Mouse (Mus musculus) layer of hippocampus, adult 11-12 months (tissue): ENCODE measurements at regions not wholly inside any gene's neighbourhood (a gene's known extent, or its start where the extent isn't known, plus 50 kb on each side); places are given as distances from the start of the nearest gene placed in this dataset.
"Not testable (repeated sequence)": the region's sequence is repeated elsewhere in the genome, so short reads cannot be mapped to it uniquely, and the experiment has no call there.

Experiments
- DNase-seq: peaks from one replicate; pipeline ENCODE4 v3.0.0; 2022; ENCODE audit warnings: low spot score

DNA sequence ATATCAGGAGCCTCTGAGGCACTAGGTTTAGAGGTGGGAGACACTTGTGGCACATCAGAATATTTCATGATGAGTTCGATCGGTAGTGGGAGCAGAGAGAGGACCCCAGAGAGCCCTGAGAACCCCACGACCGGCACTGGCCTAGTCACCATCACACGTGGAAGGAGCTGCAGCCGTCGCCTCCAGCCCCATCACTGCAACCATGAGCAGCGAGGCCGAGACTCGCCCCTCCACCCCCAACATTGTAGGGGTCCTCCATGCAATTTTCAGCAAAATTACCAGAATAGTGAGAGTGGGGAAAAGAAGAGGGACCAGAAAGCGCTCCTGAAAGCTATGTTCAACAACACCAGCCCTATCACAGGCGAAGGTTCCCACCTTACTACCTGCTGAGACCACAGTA, 297.0 kb downstream of the Edem1 start:
- DNase-seq = no peak

DNA sequence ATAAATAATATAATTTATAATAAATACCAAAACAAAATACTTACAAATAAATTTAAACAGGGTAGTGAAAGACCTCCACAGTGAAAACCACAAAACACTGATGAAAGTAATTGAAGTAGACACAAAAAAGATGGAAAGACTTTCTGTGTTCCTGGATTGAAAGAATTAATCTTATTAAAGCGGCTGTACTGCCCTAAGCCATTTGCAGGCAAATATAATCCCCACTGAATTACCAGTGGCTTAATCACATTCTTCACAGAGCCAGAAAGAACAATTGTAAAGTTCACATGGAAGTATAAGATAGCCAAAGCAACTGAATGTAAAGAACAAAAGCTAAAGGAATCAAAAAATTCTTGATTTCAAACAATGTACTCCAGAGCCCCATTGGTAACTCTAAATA, 298.8 kb downstream of the Edem1 start:
- DNase-seq = no peak

DNA sequence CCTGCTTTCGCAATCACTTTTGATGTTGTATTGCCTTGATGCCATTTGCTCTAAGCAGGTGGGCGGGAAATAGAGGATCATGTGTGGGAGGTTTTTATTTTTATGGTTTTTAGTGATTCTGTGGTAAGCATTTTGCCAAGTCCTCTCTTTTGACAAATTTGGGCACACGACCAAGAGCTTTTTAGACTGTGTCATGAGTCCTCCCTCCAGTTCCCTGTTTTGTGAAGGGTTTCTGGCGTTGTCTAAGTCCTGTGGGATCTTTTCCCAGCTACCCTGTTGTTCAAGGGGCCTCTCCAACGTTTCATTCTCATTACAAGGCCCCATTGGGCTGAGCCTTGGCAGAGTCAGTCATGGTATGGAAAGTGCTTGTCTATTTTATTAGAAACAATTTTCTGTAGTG, 317.7 kb downstream of the Edem1 start:
- peak; percentile 60 for DNase-seq

DNA sequence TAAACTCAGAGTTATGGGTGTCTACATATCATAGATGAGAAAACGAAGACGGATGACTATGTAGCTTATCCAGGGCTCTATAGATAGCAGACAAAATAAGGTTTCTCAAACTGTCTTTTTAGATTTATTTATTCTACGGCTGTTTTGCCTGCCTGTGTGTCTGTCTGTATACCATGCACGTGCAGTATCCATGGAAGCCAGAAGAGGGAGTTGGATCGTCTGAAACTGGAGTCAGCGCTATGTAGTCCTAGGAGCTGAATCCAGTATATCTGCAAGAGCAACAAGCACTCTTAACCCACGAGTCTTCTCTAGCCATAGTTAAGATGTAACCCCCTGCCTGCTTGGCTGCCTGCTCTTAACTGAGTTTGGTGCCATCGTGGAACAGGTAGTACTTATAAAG, 320.6 kb downstream of the Edem1 start:
- no peak for DNase-seq

DNA sequence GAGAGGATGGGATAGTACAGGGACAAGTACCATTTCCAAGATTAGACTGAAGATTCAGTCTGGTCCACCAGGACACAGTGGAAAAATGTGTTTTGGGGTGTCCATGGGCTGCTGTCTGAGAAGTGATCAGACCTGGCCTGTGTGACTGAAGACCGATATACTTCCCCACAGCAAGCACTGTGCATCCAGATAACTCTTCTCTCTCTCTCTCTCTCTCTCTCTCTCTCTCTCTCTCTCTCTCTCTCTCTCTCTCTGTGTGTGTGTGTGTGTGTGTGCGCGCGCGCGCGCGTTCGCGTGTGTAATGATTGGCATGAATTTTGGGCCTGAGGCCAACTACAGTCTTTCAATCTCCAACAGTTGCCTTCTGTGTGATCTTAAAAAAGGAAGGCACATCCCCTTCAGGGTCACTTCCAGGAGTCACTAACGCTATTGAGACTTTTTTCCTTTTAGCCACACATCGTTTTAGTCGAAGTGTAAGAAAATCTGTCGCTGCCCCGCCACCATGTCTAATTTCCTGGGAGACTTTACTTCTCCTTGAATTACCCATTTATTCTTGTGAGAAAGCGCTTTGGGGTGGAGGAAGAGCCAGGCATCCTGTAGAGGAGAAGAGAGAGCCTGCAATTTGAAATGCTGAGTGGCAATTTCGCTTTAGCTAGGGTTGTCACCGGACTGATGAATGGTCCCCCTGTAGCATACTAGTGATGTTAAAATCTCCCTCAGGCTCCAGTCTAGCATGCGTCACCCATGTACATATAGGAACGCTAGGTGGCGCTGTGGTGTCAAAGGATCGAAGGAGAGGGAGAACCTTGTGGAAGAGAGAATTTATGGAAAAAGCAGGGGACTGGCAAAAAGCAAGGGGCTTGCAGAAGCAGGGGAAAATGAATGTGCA, 321.8 kb downstream of the Edem1 start:
- DNase-seq = peak; percentile 92

DNA sequence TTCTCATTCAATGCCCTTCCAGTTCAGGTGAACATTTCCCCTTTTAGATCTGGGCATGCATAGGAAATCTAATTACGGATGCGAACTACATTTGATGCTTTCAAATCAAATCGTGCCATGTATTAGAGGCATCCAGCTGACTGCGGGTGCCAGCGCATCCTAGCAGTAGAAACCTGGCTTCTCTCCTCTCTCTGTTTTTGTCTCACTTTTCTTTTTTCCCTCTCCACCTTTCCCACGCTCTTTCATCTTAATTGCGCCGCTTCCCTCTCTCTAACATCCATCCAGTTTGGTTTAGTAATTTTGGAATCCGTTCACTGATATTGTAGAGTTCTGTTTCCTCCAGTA, 322.4 kb downstream of the Edem1 start:
- DNase-seq = no peak

DNA sequence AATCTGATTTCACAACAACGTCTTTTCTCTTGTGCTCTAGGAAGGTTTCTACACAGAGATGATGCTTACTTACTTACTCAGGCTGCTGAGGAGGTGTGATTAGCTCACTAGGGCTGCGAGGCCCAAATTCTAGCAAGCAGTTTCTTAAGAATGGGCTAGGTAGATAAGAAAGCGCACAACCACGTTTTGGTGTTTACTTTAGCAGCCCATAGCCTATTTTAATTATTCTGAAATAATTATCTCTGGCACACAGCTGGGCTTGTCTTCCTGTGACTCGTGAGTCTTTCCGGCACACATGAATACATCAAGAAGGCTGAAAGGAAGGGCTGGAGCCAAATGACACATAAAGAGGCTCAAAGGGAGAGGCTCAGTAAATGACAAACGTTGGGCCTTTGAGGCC, 325.2 kb downstream of the Edem1 start:
- no peak for DNase-seq

DNA sequence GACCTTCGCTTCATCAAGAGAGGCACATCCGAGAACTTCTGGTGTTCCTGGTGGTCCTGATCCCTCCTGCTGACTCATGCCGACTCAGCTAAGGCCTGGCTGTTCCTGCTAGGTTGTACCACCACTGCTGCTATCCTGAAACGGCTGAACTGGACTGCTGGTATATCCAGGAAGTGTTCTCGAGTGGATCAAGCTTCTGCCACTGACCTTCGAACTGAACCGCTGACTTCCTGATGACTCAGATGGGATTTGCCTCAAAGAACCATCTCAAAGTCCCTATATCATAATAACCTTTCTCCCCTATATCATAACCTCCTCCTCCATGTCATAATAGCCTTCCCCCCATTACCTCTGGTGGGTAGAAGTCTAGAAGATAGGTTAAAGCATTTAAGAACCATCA, 331.1 kb downstream of the Edem1 start:
- DNase-seq = no peak

DNA sequence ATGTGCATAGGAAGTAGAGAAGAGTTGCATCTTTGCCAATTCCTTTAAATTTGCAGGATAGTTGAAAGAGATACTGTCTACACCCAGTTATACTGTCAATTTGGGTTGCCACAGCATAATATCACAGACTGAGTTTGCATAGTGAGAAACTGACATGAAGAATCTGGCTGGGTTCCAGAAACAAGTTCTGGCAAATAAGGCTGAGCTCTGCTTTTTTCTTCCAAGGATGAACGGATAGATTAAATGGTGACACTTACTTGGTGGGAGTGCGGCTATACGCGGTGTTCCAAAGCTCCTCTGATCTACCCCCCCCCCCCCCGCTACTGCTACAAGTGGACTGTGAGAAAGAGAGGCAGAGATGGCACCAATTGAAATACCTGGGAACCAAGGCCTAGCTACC, 339.0 kb downstream of the Edem1 start:
- no peak for DNase-seq

DNA sequence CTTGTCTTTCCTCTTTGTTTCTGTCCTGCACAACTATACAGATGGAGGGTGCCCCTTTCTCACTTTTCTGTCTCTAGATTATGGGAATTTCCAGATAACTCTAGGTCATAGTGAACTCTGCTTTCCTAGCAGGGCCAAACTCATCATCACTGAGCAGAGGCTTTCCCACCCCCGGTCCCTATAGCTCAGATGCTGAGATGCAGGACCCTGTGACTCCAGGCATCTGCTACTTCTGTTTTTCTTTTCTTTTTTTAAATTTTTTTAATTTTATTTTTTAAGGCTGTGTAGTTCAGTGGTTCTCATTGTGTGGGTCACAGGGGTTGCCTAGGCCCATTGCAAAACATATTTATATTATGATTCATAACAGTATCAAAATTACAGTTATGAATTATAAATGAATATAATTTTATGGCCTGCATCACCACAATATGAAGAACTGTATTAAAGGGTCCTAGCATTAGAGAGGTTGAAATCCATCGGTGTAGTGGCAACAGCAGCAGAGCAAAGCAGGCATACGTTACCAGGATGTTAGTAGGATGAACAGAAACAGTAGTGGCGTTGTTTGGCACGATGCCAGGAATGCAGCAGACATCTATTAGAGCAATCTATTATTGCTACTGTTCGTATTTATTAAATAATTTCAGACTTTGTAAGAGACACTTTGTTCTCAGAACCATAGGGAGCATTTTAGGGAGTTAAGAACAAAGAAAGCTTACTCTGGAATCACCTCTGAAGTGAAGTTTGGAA, 343.8 kb downstream of the Edem1 start:
- DNase-seq = no peak

DNA sequence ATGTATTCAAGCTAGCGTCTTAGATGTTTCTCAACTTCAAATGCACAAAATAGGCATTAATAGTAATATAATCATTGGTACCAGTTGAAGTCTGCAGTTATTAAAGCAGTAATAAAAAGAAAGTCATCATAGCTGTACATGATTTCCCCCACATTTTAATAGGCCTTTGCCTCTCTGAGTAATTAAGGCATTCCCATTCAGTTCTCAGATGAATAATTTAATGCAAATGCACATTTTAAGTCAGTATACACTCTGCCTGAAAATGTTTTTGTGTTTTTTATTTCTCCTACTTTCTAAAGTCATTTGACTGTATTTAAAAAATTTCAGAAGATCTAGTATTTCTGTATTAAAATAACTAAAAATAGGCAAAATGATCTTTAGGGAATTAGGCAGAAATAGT, 344.6 kb downstream of the Edem1 start:
- DNase-seq = no peak

DNA sequence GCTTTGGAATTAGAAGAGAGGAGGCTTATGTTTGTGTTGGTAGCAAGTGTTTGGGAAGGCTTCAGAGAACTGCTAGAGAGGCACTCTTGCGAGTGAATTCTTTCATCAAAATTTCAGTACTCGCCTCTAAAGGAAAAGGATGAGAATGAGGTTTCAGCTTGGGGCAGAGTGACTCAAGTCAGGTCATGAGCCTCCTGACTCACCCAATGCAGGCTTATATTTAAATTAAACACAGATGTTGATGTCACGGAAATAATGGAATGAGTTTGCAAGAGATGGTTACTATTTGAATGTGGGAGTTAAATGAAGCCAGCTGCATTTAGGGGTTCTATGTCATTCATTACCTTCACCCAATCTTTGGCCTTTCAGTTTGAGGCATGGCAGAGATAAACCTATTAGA, 348.4 kb downstream of the Edem1 start:
- no peak for DNase-seq

DNA sequence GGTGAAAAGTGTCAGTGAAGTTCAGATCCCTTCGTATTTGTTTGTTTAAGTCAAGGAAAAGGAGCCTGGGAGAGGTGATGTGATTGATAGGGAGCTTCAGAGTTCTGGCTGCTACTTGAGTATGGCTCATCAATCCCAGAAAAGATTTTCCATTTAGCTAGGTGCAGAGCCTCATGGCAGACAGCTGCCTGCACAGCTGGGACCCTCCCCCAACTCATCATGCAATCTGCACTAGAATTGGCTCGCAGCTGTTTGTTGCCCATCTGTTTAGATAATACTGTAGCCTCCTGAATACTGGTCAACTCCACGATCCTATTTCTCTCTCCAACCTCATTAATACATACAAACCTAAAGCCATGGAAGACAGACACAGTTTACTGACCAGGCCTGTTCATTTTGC, 354.4 kb downstream of the Edem1 start:
- no peak for DNase-seq

DNA sequence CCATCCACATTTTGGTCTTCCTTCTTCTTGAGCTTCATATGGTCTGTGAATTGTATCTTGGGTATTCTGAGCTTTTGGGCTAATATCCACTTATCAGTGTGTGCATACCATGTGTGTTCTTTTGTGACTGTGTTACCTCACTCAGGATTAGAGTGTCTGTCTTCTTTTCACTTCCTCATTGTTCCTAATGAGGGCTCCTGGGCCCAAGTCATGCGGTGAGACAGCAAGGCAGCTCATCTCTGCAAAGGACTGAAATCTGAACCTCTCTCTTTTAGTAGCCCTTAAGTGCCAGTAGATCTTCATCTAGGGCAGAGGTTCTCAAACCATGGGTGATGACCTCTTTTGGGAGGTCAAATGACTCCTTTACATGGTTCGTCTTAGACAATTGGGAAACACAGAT, 364.6 kb downstream of the Edem1 start:
- not testable (repeated sequence) for DNase-seq

DNA sequence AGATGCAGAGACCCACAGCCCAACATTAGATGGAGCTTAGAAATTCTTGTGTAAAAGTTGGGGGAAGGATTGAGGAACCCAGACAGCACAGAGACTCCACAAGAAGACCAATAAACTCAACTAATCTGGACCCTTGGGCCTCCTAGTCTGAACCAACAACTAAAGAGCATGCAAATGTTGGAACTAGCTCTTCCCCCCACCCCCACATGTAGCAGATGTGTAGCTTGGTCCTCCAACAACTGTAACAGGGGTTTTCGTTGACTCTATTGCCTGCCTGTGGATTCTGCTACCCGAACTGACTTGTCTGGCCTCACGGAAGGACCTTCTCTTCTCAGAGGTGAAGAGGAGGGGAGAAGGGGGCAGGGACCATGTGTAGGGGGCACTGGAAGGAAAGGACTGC, 365.2 kb downstream of the Edem1 start:
- no peak for DNase-seq

DNA sequence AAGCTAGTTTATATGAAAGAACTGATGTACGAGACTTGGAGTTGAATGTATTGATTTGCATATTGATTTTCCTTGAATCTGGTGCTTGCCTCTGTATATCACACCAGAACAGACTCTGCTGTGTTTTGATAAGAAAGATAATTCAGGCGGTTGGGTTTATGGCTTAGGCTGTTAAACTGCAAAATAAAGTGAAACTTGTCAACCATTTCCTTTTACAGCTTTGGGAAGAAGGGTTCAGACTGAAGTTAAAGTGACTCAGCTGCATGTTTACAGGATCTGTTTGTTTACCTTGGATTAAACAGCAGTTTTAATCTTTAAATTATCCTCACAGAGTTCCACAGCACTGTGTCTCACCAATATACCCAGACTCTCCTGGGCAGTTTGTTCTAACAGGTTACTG, 381.3 kb downstream of the Edem1 start:
- no peak for DNase-seq

DNA sequence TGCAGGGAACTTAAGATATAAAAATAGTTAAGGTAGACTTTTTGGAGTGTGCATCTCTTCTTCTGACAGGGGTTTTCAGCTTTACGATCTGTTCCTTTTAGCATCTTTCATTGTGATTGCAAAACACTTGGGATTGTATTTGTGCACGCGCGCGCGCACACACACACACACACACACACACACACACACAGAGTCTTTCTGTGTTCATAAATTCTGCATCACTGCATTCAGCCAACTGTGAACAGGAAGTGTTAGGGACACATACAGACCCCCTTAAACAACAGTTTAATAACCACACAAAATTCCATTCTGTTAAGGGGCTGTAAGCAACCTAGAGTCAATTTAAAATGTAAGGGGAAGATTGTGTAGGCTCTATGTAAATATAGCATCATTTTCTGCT, 401.9 kb downstream of the Edem1 start:
- no peak for DNase-seq

DNA sequence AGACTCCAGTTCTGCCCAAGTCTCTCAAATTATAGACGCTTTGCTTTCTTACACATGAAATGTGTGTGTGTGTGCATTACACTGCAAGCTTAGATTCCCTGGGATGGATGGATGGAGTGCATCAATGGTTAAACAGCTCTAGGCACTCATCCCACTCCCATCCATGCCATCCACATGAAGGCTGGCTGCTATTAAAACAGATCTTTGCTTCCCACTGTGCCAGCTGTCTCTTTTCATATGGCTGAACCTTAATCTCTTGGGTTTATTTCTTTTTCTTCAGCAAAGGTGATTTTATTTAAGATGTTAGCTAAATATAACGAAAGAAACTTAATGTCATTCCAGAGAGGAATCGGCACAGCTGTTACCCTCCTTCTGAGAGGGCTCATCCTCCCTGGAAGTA, 405.0 kb downstream of the Edem1 start:
- peak; percentile 12 for DNase-seq

DNA sequence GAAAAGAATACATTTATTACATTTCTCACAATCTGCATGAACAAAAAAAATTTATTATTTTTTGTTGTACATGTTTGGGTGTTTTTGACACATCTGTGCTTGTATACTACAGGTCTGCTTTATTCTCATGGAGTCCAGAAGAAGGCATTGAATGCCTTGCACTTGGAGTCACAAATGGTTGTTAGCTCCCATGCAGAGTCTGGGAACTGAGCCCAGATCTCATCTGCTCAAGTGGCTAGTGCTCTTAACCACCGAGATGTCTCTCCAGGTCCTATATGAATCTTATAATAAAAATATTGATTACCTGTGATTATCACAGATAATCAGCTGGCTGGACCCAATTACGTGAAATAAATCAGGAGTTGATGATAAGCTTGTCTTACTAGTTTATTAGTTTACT, 417.2 kb downstream of the Edem1 start:
- no peak for DNase-seq

DNA sequence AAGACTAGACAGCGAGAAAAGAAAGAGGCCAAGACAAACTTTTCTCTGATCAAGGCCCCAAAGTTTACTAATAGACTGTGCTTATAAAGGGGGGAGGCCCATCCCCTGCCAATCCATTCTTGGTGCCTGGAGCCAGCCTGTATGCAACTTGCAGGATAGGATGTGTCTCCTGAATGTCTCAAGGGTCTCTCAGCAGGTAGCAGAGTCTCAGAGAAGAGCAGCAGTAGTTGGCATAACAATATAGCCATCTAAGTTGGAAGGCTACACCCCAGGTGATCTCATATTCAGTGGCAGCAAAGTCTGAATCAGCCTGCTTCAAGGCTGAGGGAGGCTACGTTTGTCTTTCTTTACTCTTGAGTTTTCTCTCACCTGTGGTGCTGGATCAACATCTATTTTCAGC, 418.1 kb downstream of the Edem1 start:
- not testable (repeated sequence) for DNase-seq
